Mouse (Mus musculus): ENCODE results near the gene Pafah1b2. TPM values are rescaled to one million over a fixed set of nuclear protein-coding genes. Genes with fewer than 3 reads are reported as not detected.

The Pafah1b2 gene
- polyA plus RNA-seq, 1 experiment from 2014 or later = 173 TPM

DNA sequence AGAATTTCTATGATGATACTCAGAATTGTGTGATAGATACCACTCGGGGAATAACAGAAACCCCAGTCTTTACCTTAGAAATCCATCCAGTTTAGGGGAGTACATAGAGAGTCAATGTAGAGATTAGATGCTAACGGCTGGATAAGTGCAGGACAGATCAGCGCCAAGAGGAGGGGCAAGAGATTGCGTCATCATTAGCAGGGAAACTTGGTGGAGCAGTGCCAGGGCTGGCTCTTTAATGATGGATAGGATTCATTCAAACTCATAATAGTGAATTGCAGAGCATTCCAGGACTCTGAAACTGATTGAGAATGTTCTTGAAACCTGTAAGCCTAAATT lies 27.3 kb downstream of the Pafah1b2 start:
- ATAC-seq (ENCODE audit: low FRiP score, low TSS enrichment) = peak; percentile 69; the same call in 1 of the 2 replicates
- peaks cover 25% of the 10 kb centered on the region for H3K4me1 ChIP-seq (ENCODE audit: insufficient read depth, low read length)
- H3K9ac ChIP-seq (replicated peaks; ENCODE audit: low read length) = peak overlapping the region; percentile 99
- no peaks in the 10 kb centered on the region for H3K27me3 ChIP-seq (ENCODE audit: insufficient read depth, low read length)
- H3K27ac ChIP-seq (ENCODE audit: low read length) = peak overlapping the region; percentile 96
- peak overlapping the region; percentile 96 for H3K4me3 ChIP-seq (ENCODE audit: low read length)
- H3K9me3 ChIP-seq (ENCODE audit: low read length) = no peaks in the 10 kb centered on the region
- WGBS = under 1% methylated on average over 4 of the region's 4 CpGs
- H3K36me3 ChIP-seq (ENCODE audit: insufficient read depth, low read length) = 0 out of 2 replicates have a peak, but pooled peaks cover 3% of the 10 kb centered on the region
- H3K4me2 ChIP-seq (replicated peaks; ENCODE audit: low read depth, low read length) = peak overlapping the region; percentile 97

- Histone ChIP-seq H3K27me3 (ENCODE audit: insufficient read depth, low read length) (no peaks in the 10 kb centered on the region), H3K4me1 (ENCODE audit: insufficient read depth, low read length) (peaks cover 25% of the 10 kb centered on the region), H3K27ac (ENCODE audit: low read length) (peak overlapping the region; percentile 96), H3K36me3 (ENCODE audit: insufficient read depth, low read length) (0 out of 2 replicates have a peak, but pooled peaks cover 3% of the 10 kb centered on the region), H3K4me2 (replicated peaks; ENCODE audit: low read depth, low read length) (peak overlapping the region; percentile 97), H3K9me3 (ENCODE audit: low read length) (no peaks in the 10 kb centered on the region), H3K9ac (replicated peaks; ENCODE audit: low read length) (peak overlapping the region; percentile 99), H3K4me3 (ENCODE audit: low read length) (peak overlapping the region; percentile 96)
- WGBS = under 1% methylated on average over 65 of the region's 76 CpGs
- peak; percentile 91 for ATAC-seq (ENCODE audit: low FRiP score, low TSS enrichment)
Measured at GRCm38 (mm10) chr9:45984409-45985228, 27.9 kb downstream of the Pafah1b2 start.

GRCm38 (mm10) chr9:45983676-45984408 lies 28.6 kb downstream of the Pafah1b2 start:
- WGBS = under 1% methylated on average over 23 of the region's 23 CpGs

GRCm38 (mm10) chr9:45981331-45981730 lies 31.2 kb downstream of the Pafah1b2 start:
- Histone ChIP-seq H3K36me3 (ENCODE audit: insufficient read depth, low read length) (0 out of 2 replicates have a peak, but pooled peaks cover 3% of the 10 kb centered on the region), H3K4me2 (replicated peaks; ENCODE audit: low read depth, low read length) (no peak overlapping the region), H3K9ac (replicated peaks; ENCODE audit: low read length) (no peak overlapping the region), H3K4me3 (ENCODE audit: low read length) (no peak overlapping the region), H3K27ac (ENCODE audit: low read length) (no peak overlapping the region), H3K4me1 (ENCODE audit: insufficient read depth, low read length) (peaks cover 25% of the 10 kb centered on the region), H3K27me3 (ENCODE audit: insufficient read depth, low read length) (no peaks in the 10 kb centered on the region), H3K9me3 (ENCODE audit: low read length) (no peaks in the 10 kb centered on the region)
- no peak for ATAC-seq (ENCODE audit: low FRiP score, low TSS enrichment)

More at GRCm38 (mm10) chr9:45983676-45984408, 28.6 kb downstream of the Pafah1b2 start:
- Histone ChIP-seq H3K4me2 (replicated peaks; ENCODE audit: low read depth, low read length) (peak overlapping the region; percentile 97), H3K4me1 (ENCODE audit: insufficient read depth, low read length) (peaks cover 25% of the 10 kb centered on the region), H3K9ac (replicated peaks; ENCODE audit: low read length) (peak overlapping the region; percentile 99), H3K27me3 (ENCODE audit: insufficient read depth, low read length) (no peaks in the 10 kb centered on the region), H3K36me3 (ENCODE audit: insufficient read depth, low read length) (0 out of 2 replicates have a peak, but pooled peaks cover 3% of the 10 kb centered on the region), H3K9me3 (ENCODE audit: low read length) (no peaks in the 10 kb centered on the region), H3K27ac (ENCODE audit: low read length) (peak overlapping the region; percentile 96), H3K4me3 (ENCODE audit: low read length) (peak overlapping the region; percentile 96)
- ATAC-seq (ENCODE audit: low FRiP score, low TSS enrichment) = no peak

DNA sequence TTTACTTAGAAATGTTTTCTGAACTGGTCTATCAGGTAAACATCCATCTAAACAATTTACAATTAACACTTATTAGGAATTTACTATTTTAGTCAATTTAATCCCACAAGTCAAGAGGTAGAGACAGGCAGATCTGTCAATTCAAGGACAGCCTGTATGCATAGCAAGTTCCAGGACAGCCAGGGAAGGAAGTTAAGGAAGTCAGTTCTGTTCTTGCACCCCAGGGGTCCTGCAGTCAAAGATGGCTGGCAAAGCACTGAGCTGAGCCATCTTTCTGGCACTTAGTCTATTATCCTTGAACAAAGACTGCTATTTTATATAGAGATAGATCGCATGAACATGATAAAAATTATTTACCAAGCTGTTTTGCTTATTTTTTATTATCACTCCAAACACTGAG lies 31.9 kb downstream of the Pafah1b2 start:
- Histone ChIP-seq H3K27ac (ENCODE audit: low read length) (no peak overlapping the region), H3K9ac (replicated peaks; ENCODE audit: low read length) (no peak overlapping the region), H3K27me3 (ENCODE audit: insufficient read depth, low read length) (no peaks in the 10 kb centered on the region), H3K9me3 (ENCODE audit: low read length) (no peaks in the 10 kb centered on the region), H3K4me2 (replicated peaks; ENCODE audit: low read depth, low read length) (no peak overlapping the region), H3K4me1 (ENCODE audit: insufficient read depth, low read length) (peaks cover 25% of the 10 kb centered on the region), H3K36me3 (ENCODE audit: insufficient read depth, low read length) (peaks cover 6% of the 10 kb centered on the region; the same call in 1 of the 2 replicates), H3K4me3 (ENCODE audit: low read length) (no peak overlapping the region)
- ATAC-seq (ENCODE audit: low FRiP score, low TSS enrichment) = no peak
- 87% methylated on average over 1 of the region's 1 CpGs for WGBS

DNA sequence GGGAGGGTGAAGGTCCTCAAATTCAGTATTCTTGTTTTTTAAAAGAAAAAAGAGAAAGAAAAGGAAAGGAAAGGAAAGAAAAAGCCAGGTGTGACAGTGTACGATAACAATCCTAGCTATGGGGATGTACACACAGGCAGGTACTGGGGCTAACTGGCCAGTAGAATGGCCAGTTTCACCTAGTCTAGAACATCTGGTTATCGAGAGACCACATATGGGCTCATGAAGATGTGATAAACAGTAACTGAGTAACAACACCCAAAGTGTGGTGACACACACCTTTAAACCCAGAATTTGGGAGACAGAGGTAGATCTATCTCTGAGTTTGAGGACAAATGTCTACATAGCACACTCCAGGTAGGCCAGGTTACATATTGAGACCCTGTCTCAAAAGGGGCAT lies 32.7 kb downstream of the Pafah1b2 start:
- H3K4me3 ChIP-seq (ENCODE audit: low read length) = no peak overlapping the region
- no peak for ATAC-seq (ENCODE audit: low FRiP score, low TSS enrichment)
- H3K9ac ChIP-seq (replicated peaks; ENCODE audit: low read length) = no peak overlapping the region
- H3K36me3 ChIP-seq (ENCODE audit: insufficient read depth, low read length) = peaks cover 9% of the 10 kb centered on the region
- H3K4me1 ChIP-seq (ENCODE audit: insufficient read depth, low read length) = peaks cover 25% of the 10 kb centered on the region
- no peaks in the 10 kb centered on the region for H3K9me3 ChIP-seq (ENCODE audit: low read length)
- no peak overlapping the region for H3K4me2 ChIP-seq (replicated peaks; ENCODE audit: low read depth, low read length)
- H3K27me3 ChIP-seq (ENCODE audit: insufficient read depth, low read length) = no peaks in the 10 kb centered on the region
- WGBS = 95% methylated on average over 2 of the region's 2 CpGs
- no peak overlapping the region for H3K27ac ChIP-seq (ENCODE audit: low read length)

- H3K36me3 ChIP-seq (ENCODE audit: insufficient read depth, low read length) = peaks cover 27% of the 10 kb centered on the region
- H3K4me1 ChIP-seq (ENCODE audit: insufficient read depth, low read length) = peaks cover 7% of the 10 kb centered on the region; the same call in 1 of the 2 replicates
- ATAC-seq (ENCODE audit: low FRiP score, low TSS enrichment) = no peak
- H3K27ac ChIP-seq (ENCODE audit: low read length) = no peak overlapping the region
- no peaks in the 10 kb centered on the region for H3K9me3 ChIP-seq (ENCODE audit: low read length)
- H3K27me3 ChIP-seq (ENCODE audit: insufficient read depth, low read length) = no peaks in the 10 kb centered on the region
- H3K4me3 ChIP-seq (ENCODE audit: low read length) = no peak overlapping the region
- WGBS = 95% methylated on average over 2 of the region's 2 CpGs
- no peak overlapping the region for H3K4me2 ChIP-seq (replicated peaks; ENCODE audit: low read depth, low read length)
- no peak overlapping the region for H3K9ac ChIP-seq (replicated peaks; ENCODE audit: low read length)
Measured at GRCm38 (mm10) chr9:45976884-45977283, 35.6 kb downstream of the Pafah1b2 start.

DNA sequence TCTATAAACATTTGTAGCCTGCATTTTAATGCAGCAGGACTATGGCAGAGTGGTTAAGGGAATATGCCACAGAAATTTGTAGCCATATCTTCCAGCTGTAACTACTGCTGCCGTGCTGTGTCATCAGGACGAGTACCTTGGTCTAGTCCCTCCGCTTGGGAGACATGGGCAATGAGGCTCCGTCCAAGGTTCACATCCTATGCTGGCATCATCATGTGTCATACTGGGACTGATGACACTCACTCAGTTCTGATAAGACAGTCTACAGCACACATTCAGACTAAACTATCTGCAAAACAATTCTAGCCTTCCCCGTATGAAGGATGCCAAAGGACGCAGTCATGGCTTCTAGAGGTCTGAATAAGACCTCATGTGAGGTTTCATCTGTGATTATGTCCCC lies 48.9 kb downstream of the Pafah1b2 start:
- Histone ChIP-seq H3K9ac (replicated peaks; ENCODE audit: low read length) (no peak overlapping the region), H3K4me3 (ENCODE audit: low read length) (no peak overlapping the region), H3K27me3 (ENCODE audit: insufficient read depth, low read length) (no peaks in the 10 kb centered on the region), H3K36me3 (ENCODE audit: insufficient read depth, low read length) (peaks cover 50% of the 10 kb centered on the region), H3K4me1 (ENCODE audit: insufficient read depth, low read length) (0 out of 2 replicates have a peak, but pooled peaks cover 3% of the 10 kb centered on the region), H3K9me3 (ENCODE audit: low read length) (no peaks in the 10 kb centered on the region), H3K4me2 (replicated peaks; ENCODE audit: low read depth, low read length) (no peak overlapping the region), H3K27ac (ENCODE audit: low read length) (no peak overlapping the region)
- 90% methylated on average over 6 of the region's 6 CpGs for WGBS
- ATAC-seq (ENCODE audit: low FRiP score, low TSS enrichment) = no peak

DNA sequence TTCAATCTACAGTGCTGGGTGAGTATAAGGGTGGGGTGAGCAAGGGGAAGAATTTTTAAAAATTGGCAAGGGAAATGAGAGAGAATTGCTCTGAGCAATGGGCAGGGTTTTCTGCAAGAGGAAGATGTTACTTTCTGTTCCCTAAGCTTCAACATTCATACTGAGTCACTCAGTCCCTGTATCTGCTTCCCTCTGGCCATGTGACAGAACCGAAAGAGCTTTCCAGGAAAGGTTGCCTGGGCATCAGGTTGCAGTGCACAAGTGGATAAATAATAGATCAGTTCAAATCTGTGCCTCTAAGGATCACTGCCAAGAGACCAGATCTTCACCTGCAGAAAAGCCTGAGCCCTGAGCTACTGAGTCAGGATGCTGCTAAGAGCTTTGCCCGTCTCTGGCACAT lies 50.6 kb downstream of the Pafah1b2 start:
- no peak for ATAC-seq (ENCODE audit: low FRiP score, low TSS enrichment)
- WGBS = 70% methylated on average over 2 of the region's 2 CpGs
- Histone ChIP-seq H3K4me3 (ENCODE audit: low read length) (no peak overlapping the region), H3K9me3 (ENCODE audit: low read length) (no peaks in the 10 kb centered on the region), H3K4me1 (ENCODE audit: insufficient read depth, low read length) (0 out of 2 replicates have a peak, but pooled peaks cover 3% of the 10 kb centered on the region), H3K27me3 (ENCODE audit: insufficient read depth, low read length) (no peaks in the 10 kb centered on the region), H3K4me2 (replicated peaks; ENCODE audit: low read depth, low read length) (no peak overlapping the region), H3K9ac (replicated peaks; ENCODE audit: low read length) (no peak overlapping the region), H3K36me3 (ENCODE audit: insufficient read depth, low read length) (peaks cover 39% of the 10 kb centered on the region), H3K27ac (ENCODE audit: low read length) (no peak overlapping the region)

All from kidney, embryonic 16.5 days (tissue).